Mouse (Mus musculus) ZHBTc4 (cell line): ENCODE data around the gene Tlr9.

Experiments
- DNase-seq: peaks from one replicate; pipeline ENCODE4 v3.0.0-alpha.2; 2011; ENCODE audit warnings: low read depth, low spot score

Gene Tlr9

GRCm38 (mm10) chr9:106266936-106267657 lies 44.7 kb downstream of the Tlr9 start:
- no peak for DNase-seq

DNA sequence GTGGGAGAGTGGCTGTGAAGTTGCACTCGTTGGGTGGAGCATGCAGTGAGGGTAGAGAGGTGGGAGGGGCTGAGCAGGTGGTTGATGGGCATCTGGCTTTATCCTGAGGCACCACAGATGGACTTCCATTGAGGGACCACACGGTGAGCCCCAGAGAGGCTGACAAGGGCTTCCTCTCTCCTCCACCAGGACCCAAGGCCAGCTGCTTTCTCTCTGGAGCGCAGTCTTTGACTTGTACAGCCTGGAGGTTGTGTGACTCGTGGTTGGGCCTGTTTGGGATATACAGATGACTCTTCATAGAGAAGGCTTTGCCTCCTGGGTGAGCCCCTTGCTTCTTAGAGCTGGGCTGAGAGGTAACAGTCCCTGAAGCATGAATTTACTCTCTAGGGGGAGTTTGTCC lies 46.0 kb downstream of the Tlr9 start:
- DNase-seq = no peak

- no peak for DNase-seq
These were observed 46.8 kb downstream of the Tlr9 start for GRCm38 (mm10) chr9:106269076-106269788.

- peak; percentile 41 for DNase-seq
These were observed 47.5 kb downstream of the Tlr9 start for GRCm38 (mm10) chr9:106269879-106270278.

DNA sequence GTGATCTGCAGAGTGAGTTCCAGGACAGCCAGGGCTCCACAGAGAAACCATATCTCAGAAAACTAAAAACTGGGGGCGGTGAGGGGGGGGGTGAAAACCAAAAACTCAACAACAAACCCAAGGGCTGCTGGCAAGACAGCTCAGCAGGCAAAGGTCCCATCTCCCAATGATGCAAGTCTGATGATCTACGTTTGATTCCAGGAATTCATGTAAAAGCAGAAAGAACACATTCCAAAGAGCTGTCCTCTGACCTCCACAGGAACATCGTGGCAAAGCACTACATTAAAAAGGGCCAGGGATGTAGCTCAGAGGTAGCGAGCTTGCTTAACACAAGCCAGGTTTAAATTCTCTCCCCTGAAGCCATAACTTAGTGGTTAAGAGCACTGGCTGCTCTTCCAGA lies 48.3 kb downstream of the Tlr9 start:
- no peak for DNase-seq

DNA sequence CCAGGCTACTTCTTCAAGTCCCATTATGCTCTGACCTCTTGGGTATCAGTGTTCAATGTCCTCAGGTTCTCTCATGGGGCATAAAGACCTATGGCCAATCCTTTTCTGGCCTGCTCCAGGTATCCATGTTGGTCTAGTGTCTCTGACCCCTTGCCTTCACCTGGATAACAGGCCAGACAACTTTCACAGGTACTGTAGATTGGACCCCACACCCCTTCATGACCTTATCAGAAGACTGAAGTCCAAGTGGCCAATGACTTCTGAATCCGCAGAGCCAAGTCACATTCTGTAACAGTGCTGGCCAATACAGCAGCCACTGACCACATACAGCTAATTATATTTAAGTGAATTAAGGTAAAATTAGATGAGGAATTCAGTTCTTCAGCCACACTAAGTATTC lies 49.9 kb downstream of the Tlr9 start:
- no peak for DNase-seq

DNA sequence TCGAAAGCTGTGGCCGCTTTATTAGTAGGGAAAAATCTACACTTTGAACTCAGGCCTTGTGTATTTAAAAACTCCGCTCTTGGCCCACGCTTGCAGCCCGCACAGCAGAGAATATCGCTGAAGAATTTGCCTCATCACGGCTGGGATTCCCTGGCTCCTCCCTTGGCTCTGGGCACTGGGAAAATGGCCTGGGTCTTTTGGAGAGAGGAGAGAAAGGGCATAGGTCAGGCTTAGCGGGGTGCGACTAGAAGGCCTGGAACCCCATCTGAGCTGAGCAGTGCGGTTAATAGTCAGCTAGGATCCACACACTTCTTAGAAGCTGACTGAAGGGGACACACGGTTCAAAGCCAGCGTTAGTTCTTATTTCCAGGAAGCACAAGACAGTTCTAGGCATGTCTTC lies 50.9 kb downstream of the Tlr9 start:
- DNase-seq = no peak

- DNase-seq = no peak
These were observed 51.4 kb downstream of the Tlr9 start for GRCm38 (mm10) chr9:106273791-106274190.

DNA sequence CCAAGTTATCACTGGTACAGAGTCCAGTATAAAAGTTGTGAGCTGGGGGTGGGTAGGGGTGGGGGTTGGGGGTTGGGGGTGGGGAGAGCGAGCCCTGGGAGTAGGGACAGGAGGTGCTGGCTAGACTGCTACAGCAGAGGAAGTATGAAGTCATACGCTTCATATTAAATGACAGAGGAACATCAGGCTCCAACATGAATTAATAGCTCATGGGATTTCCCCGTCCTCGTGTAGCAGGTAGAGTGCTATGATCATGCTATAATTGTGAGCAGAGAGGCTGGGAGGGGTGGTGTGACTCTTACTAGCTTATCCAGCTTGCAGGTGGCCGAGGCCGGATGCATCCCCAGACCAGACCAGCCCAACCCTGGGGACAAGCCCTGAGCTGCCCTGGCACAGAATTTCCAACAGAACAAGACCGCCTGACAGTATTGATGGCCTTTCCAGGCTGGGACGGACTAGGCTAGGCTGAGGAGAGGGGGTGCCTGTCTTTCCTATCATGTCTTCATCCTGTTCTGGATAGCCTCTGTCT lies 52.3 kb downstream of the Tlr9 start:
- DNase-seq = no peak

GRCm38 (mm10) chr9:106275806-106276205 lies 53.4 kb downstream of the Tlr9 start:
- no peak for DNase-seq
